Comparison of ENCODE assay signal across 8 mouse cellular contexts in the genomic region with DNA sequence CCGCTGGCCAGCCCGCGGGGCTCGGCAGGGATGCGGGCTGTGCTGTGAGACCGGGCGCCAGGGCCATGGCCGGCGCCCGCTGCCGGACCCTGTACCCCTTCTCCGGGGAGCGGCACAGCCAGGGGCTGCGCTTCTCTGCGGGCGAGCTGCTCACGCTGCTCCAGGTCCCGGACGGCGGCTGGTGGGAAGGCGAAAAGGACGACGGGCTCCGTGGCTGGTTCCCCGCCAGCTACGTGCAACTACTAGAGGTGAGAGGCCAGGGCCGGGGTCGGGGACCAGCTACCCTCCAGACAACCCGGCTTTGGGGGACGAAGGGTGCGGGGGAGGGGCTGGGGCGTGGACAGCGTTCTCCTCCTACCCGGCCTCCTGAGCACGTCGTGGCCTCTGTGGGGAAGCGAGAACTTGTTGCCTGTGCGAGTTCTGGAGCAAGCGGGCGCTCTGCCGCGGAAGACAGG. TPM values are rescaled to one million over a fixed set of nuclear protein-coding genes. Genes with fewer than 3 reads are reported as not detected.
DNase-seq lines count a peak whose midpoint lies in the region; ATAC-seq and TF ChIP-seq lines count a peak whose summit lies in the region.

No protein-coding gene starts in this region.

- no peak overlapping the region for H3K27ac ChIP-seq in forebrain, embryonic 16.5 days (ENCODE audit: low read length)
- H3K27ac ChIP-seq in intestine, embryonic 14.5 days (ENCODE audit: low read depth): no peak overlapping the region

- peak overlapping the region; percentile 66 for H3K9ac ChIP-seq in forebrain, embryonic 16.5 days (replicated peaks; ENCODE audit: low read depth, low read length)
- peak overlapping the region; percentile 60 for H3K9ac ChIP-seq in intestine, embryonic 14.5 days (ENCODE audit: low read length)

- 0 out of 2 replicates have a peak, but pooled peaks cover 2% of the 10 kb centered on the region for H3K27me3 ChIP-seq in forebrain, embryonic 16.5 days (replicated peaks; ENCODE audit: control insufficient read depth, insufficient read depth, low read length)
- peaks cover 20% of the 10 kb centered on the region; the same call in 1 of the 2 replicates for H3K27me3 ChIP-seq in intestine, embryonic 14.5 days (replicated peaks; ENCODE audit: control insufficient read depth, insufficient read depth, low read length)

- H3K36me3 ChIP-seq in forebrain, embryonic 16.5 days (ENCODE audit: control insufficient read depth, insufficient read depth): no peaks in the 10 kb centered on the region
- H3K36me3 ChIP-seq in intestine, embryonic 14.5 days (ENCODE audit: control insufficient read depth, insufficient read depth, low read length): no peaks in the 10 kb centered on the region

- peak; percentile 50 to 54 for DNase-seq in cerebellum, postnatal 10 days
- DNase-seq in cerebellum, adult 11-12 months: no peak
- peak; percentile 41 for DNase-seq in adrenal gland, adult 8-10 months
- DNase-seq in intestine, embryonic 14.5 days (ENCODE audit: low spot score): peak; percentile 75
- DNase-seq in lung, adult 2 months: peak; percentile 23
- peak; percentile 26 for DNase-seq in ovary, postnatal 10 days (ENCODE audit: low spot score)
- DNase-seq in T-cell, adult 2 months (ENCODE audit: low spot score): no peak

- H3K4me3 ChIP-seq in forebrain, embryonic 16.5 days (replicated peaks; ENCODE audit: low read length): peak overlapping the region; percentile 61
- peak overlapping the region; percentile 67 for H3K4me3 ChIP-seq in intestine, embryonic 14.5 days (ENCODE audit: low read depth, low read length)
- peak overlapping the region; percentile 29 for H3K4me3 ChIP-seq in lung, adult 2 months (replicated peaks; ENCODE audit: extremely low read depth, low read depth, low read length)

- 0% methylated on average over 42 of the region's 42 CpGs for WGBS in forebrain, embryonic 16.5 days
- 1% methylated on average over 41 of the region's 42 CpGs for WGBS in intestine, embryonic 14.5 days
- WGBS in lung, adult 2 months: 1% methylated on average over 42 of the region's 42 CpGs

- H3K9me3 ChIP-seq in forebrain, embryonic 16.5 days (ENCODE audit: control insufficient read depth, low read length): no peaks in the 10 kb centered on the region
- H3K9me3 ChIP-seq in intestine, embryonic 14.5 days (ENCODE audit: control insufficient read depth, low read length): no peaks in the 10 kb centered on the region

- peaks cover 6% of the 10 kb centered on the region; the same call in 1 of the 2 replicates for H3K4me1 ChIP-seq in forebrain, embryonic 16.5 days (replicated peaks; ENCODE audit: control insufficient read depth, insufficient read depth, low read length)
- H3K4me1 ChIP-seq in intestine, embryonic 14.5 days (replicated peaks; ENCODE audit: control insufficient read depth, insufficient read depth, low read length): 0 out of 2 replicates have a peak, but pooled peaks cover 5% of the 10 kb centered on the region
- H3K4me1 ChIP-seq in lung, adult 2 months (ENCODE audit: control insufficient read depth, insufficient read depth, low read length): no peaks in the 10 kb centered on the region

- TF ChIP-seq POLR2A in lung, adult 2 months (IDR thresholded peaks at IDR 0.05; ENCODE audit: borderline replicate concordance, extremely low read depth, low read depth, low read length): no peak

- peak overlapping the region; percentile 95 for H3K4me2 ChIP-seq in forebrain, embryonic 16.5 days (ENCODE audit: low read length)
- peak overlapping the region; percentile 96 for H3K4me2 ChIP-seq in intestine, embryonic 14.5 days (ENCODE audit: low read length)

- TF ChIP-seq CTCF in lung, adult 2 months (IDR thresholded peaks at IDR 0.05; ENCODE audit: insufficient read depth, low read length): no peak

- ATAC-seq in forebrain, embryonic 16.5 days: peak; percentile 66
- peak; percentile 61 for ATAC-seq in intestine, embryonic 14.5 days (replicated peaks; ENCODE audit: low FRiP score, low TSS enrichment, low read depth)

RNA-seq across cellular contexts. Expression of gene Gas7, which starts 0.3 kb away (rescaled TPM):
- 100 to 1,000 TPM in 1 of 4 experiments, 10 to 100 TPM in 3; 48.7 to 104 (median 74.3) TPM for total RNA-seq in adrenal gland, adult 8-10 months (2022)
- polyA plus RNA-seq in forebrain, embryonic 16.5 days (2015; fragmentation: Nextera tagmentation; extraction: Ambion mirVana): 75.1 TPM in 2 replicates
- 8.6 and 9.1 TPM in 2 replicates for polyA plus RNA-seq in intestine, embryonic 14.5 days (2014; fragmentation: Nextera tagmentation; extraction: Ambion mirVana)
- polyA plus RNA-seq in lung, adult 2 months (2012; rRNA removed): 11.9 and 14.3 TPM in 2 replicates

Comparison
In these comparisons a context has a peak if more than half of its experiments do, and no peak if none do; other contexts are left out.
1. DNase-seq: peak in cerebellum, postnatal 10 days (2 of 2), adrenal gland, adult 8-10 months (single experiment), intestine, embryonic 14.5 days (single experiment), lung, adult 2 months (single experiment) and ovary, postnatal 10 days (single experiment); none in cerebellum, adult 11-12 months (single experiment) and T-cell, adult 2 months (single experiment).
2. Peak in every context shown above with its lines, with median percentiles within 50 percentile points of each other: H3K4me3 ChIP-seq.